Mouse (Mus musculus) heart, embryonic 14.5 days (tissue): Measurements from ENCODE around the gene Ksr2. TPM values are rescaled to one million over a fixed set of nuclear protein-coding genes. Genes with fewer than 3 reads are reported as not detected.

Experiments
- ATAC-seq: fragments of 200-750 bp; cut with Nextera tagmentation; 2 replicates; pipeline ENCODE4 v1.8.0; 2017; ENCODE audit warnings: low read depth, moderate TSS enrichment; ENCODE audit not compliant: insufficient number of reproducible peaks, insufficient read depth, low FRiP score
- H3K27ac ChIP-seq, 2 experiments: fragments of 200-500 bp in 1 of 2; fragments of 300-500 bp in 1 of 2; sonication (generic) in 1 of 2; replicated peaks in 1 of 2; 2 replicates each; pipeline ENCODE4 v1.5.1; 2012 to 2014; ENCODE audit warnings: low read depth in 2 of 2, low read length in 2 of 2, control low read depth in 1 of 2, mild to moderate bottlenecking in 1 of 2, mixed read lengths in 1 of 2; ENCODE audit not compliant: control insufficient read depth in 1 of 2, insufficient read depth in 1 of 2
- H3K27me3 ChIP-seq: fragments of 300-500 bp; sonication (generic); 2 replicates; pipeline ENCODE4 v1.6.1; 2014; ENCODE audit warnings: mild to moderate bottlenecking, low read length, control low read depth; ENCODE audit not compliant: control insufficient read depth, insufficient read depth
- H3K36me3 ChIP-seq: fragments of 300-500 bp; sonication (generic); 2 replicates; pipeline ENCODE4 v1.6.1; 2014; ENCODE audit warnings: mild to moderate bottlenecking, control low read depth, low read length, mixed read lengths; ENCODE audit not compliant: control insufficient read depth, insufficient read depth
- H3K4me1 ChIP-seq, 2 experiments: fragments of 200-500 bp in 1 of 2; fragments of 300-500 bp in 1 of 2; sonication (generic) in 1 of 2; 2 replicates each; pipeline ENCODE4 v1.6.1; 2012 to 2014; ENCODE audit warnings: low read length in 2 of 2, control low read depth in 1 of 2, mixed read lengths in 1 of 2; ENCODE audit not compliant: control insufficient read depth in 2 of 2, insufficient read depth in 2 of 2
- H3K4me2 ChIP-seq: fragments of 300-500 bp; sonication (generic); 2 replicates; pipeline ENCODE4 v1.6.1; 2014; ENCODE audit warnings: mild to moderate bottlenecking, low read length
- H3K4me3 ChIP-seq, 2 experiments: fragments of 200-500 bp in 1 of 2; fragments of 300-500 bp in 1 of 2; sonication (generic) in 1 of 2; 2 replicates each; pipeline ENCODE4 v1.5.1; 2012 to 2014; ENCODE audit warnings: low read length in 2 of 2, mild to moderate bottlenecking in 2 of 2, control low read depth in 1 of 2, low read depth in 1 of 2, moderate library complexity in 1 of 2; ENCODE audit not compliant: control insufficient read depth in 1 of 2, insufficient read depth in 1 of 2
- H3K9ac ChIP-seq: fragments of 300-500 bp; sonication (generic); 2 replicates; pipeline ENCODE4 v1.6.1; 2014; ENCODE audit warnings: mild to moderate bottlenecking, low read length
- H3K9me3 ChIP-seq: fragments of 300-500 bp; sonication (generic); 2 replicates; pipeline ENCODE4 v1.6.1; 2016; ENCODE audit warnings: low read length, control low read depth; ENCODE audit not compliant: control insufficient read depth
- WGBS: fragments of 180-500 bp; shearing (Covaris S2); extraction: QIAGEN DNeasy Blood & Tissue Kit; methylation state at CpG from one replicate; pipeline ENCODE4 v1.1.7; 2014; 5-methylcytosine and 5-hydroxymethylcytosine counted together
- polyA plus RNA-seq: library from polyadenylated mRNA; unstranded; fragments of >200 nt; fragmentation: Nextera tagmentation; extraction: Ambion mirVana; gene quantifications from 2 replicates; pipeline ENCODE4 v1.2.1, GENCODE M21; 2014

Gene Ksr2
- polyA plus RNA-seq, 1 experiment from 2014 or later: 0.12 TPM

GRCm38 (mm10) chr5:117515861-117516260 is 102.1 kb downstream of the Ksr2 start:
- no peaks in the 10 kb centered on the region; a peak in 1 of 4 replicates for H3K4me1 ChIP-seq
- H3K9me3 ChIP-seq: no peaks in the 10 kb centered on the region
- no peak overlapping the region for H3K4me3 ChIP-seq
- no peak overlapping the region for H3K9ac ChIP-seq
- no peak overlapping the region for H3K4me2 ChIP-seq
- no peaks in the 10 kb centered on the region for H3K27me3 ChIP-seq
- H3K36me3 ChIP-seq: no peaks in the 10 kb centered on the region
- WGBS: 63% methylated on average over 7 of the region's 7 CpGs
- no peak for ATAC-seq
- H3K27ac ChIP-seq: no peak overlapping the region

GRCm38 (mm10) chr5:117516597-117516996 is 102.8 kb downstream of the Ksr2 start:
- H3K9ac ChIP-seq: no peak overlapping the region
- H3K9me3 ChIP-seq: no peaks in the 10 kb centered on the region
- no peaks in the 10 kb centered on the region for H3K36me3 ChIP-seq
- WGBS: 3% methylated on average over 8 of the region's 8 CpGs
- no peaks in the 10 kb centered on the region for H3K27me3 ChIP-seq
- H3K4me3 ChIP-seq: no peak overlapping the region
- no peak overlapping the region for H3K27ac ChIP-seq
- ATAC-seq: no peak
- no peak overlapping the region for H3K4me2 ChIP-seq
- H3K4me1 ChIP-seq: no peaks in the 10 kb centered on the region

- H3K27me3 ChIP-seq: no peaks in the 10 kb centered on the region
- no peaks in the 10 kb centered on the region for H3K36me3 ChIP-seq
- 32% methylated on average over 4 of the region's 4 CpGs for WGBS
- no peak overlapping the region for H3K27ac ChIP-seq
- ATAC-seq: no peak
- H3K9ac ChIP-seq: no peak overlapping the region
- H3K9me3 ChIP-seq: no peaks in the 10 kb centered on the region
- no peak overlapping the region for H3K4me3 ChIP-seq
- H3K4me2 ChIP-seq: no peak overlapping the region
- no peaks in the 10 kb centered on the region for H3K4me1 ChIP-seq
Measured at GRCm38 (mm10) chr5:117519858-117520495, 106.2 kb downstream of the Ksr2 start.

DNA sequence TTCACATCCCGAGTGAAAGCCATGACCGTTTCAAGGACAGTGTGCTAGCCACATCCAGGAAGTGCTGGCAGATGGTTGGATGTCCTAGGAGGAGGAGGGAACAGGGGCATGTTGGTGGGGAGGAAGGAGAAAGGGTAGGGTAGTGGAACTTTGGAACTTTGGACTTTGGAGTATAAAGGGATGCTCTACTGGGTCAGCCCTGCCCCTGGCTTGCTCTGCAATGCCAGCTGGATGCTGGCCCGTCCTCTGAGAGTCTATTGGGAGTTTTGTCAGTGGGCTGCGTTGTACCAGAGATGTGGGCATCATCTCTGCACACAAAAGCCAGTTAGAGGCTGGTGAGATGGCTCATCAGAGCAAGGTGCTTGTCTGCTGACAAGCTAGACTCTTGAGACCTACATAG is 107.4 kb downstream of the Ksr2 start:
- 66% methylated on average over 4 of the region's 4 CpGs for WGBS
- no peak for ATAC-seq
- H3K4me2 ChIP-seq: no peak overlapping the region
- H3K9ac ChIP-seq: no peak overlapping the region
- H3K27ac ChIP-seq: no peak overlapping the region
- H3K9me3 ChIP-seq: no peaks in the 10 kb centered on the region
- no peaks in the 10 kb centered on the region for H3K36me3 ChIP-seq
- no peak overlapping the region for H3K4me3 ChIP-seq
- H3K27me3 ChIP-seq: no peaks in the 10 kb centered on the region
- H3K4me1 ChIP-seq: no peaks in the 10 kb centered on the region

GRCm38 (mm10) chr5:117521701-117522100 is 107.9 kb downstream of the Ksr2 start:
- Histone ChIP-seq H3K9me3 (no peaks in the 10 kb centered on the region), H3K4me2 (no peak overlapping the region), H3K27ac (no peak overlapping the region), H3K9ac (no peak overlapping the region), H3K27me3 (no peaks in the 10 kb centered on the region), H3K4me1 (no peaks in the 10 kb centered on the region), H3K4me3 (no peak overlapping the region), H3K36me3 (no peaks in the 10 kb centered on the region)
- ATAC-seq: no peak
- 78% methylated on average over 4 of the region's 4 CpGs for WGBS

DNA sequence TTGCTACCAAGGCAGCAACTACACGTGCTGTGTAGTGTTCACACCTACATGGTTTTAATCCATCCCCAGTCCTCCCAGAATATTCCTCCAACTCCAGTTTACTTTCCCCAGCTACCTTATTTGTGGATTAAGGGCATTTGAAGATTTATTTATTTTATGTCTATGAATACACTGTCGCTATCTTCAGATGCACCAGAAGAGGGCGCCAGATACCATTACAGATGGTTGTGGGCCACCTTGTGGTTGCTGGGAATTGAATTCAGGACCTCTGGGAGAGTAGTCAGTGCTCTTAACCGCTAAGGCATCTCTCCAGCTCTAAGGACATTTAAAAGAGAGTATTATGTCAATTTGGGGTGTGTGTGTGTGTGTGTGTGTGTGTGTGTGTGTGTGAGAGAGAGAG is 108.7 kb downstream of the Ksr2 start:
- Histone ChIP-seq H3K27ac (no peak overlapping the region), H3K9ac (no peak overlapping the region), H3K4me1 (no peaks in the 10 kb centered on the region), H3K36me3 (no peaks in the 10 kb centered on the region), H3K9me3 (no peaks in the 10 kb centered on the region), H3K27me3 (no peaks in the 10 kb centered on the region), H3K4me3 (no peak overlapping the region), H3K4me2 (no peak overlapping the region)
- 60% methylated on average over 4 of the region's 4 CpGs for WGBS
- ATAC-seq: no peak

GRCm38 (mm10) chr5:117523010-117523409 is 109.2 kb downstream of the Ksr2 start:
- H3K27ac ChIP-seq: no peak overlapping the region
- H3K4me1 ChIP-seq: no peaks in the 10 kb centered on the region
- no peaks in the 10 kb centered on the region for H3K36me3 ChIP-seq
- no peak overlapping the region for H3K4me3 ChIP-seq
- no peaks in the 10 kb centered on the region for H3K9me3 ChIP-seq
- H3K4me2 ChIP-seq: no peak overlapping the region
- no peak for ATAC-seq
- no peaks in the 10 kb centered on the region for H3K27me3 ChIP-seq
- 82% methylated on average over 10 of the region's 10 CpGs for WGBS
- no peak overlapping the region for H3K9ac ChIP-seq

DNA sequence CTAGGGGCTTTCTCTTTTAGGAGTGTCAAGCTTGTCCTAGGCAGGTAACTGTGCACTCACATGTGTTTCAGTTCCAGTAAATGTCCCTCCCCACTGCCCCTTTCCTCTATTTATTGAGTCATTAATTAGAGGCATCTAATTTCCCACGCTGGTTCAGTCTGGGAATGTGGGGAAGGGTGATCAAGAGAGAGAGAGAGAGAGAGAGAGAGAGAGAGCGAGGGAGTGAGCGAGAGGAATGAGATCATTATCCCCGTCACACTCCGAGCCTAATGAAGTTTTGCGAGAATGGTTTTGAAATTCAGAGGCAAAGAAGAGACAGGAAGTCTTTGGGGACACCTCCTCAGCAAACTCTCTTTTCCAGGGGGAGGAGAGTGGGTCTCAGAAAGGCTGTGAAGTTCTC is 117.2 kb downstream of the Ksr2 start:
- Histone ChIP-seq H3K9me3 (no peaks in the 10 kb centered on the region), H3K4me2 (no peak overlapping the region), H3K4me3 (no peak overlapping the region), H3K4me1 (peaks cover 0 to 8% of the 10 kb centered on the region in 2 experiments; a peak in 2 of 4 replicates), H3K36me3 (no peaks in the 10 kb centered on the region), H3K27ac (no peak overlapping the region), H3K9ac (no peak overlapping the region), H3K27me3 (peaks cover 23% of the 10 kb centered on the region)
- 56% methylated on average over 6 of the region's 6 CpGs for WGBS
- ATAC-seq: no peak
